Mouse (Mus musculus): ENCODE data around the gene Gtpbp1. TPM values are rescaled to one million over a fixed set of nuclear protein-coding genes. Genes with fewer than 3 reads are reported as not detected.

The Gtpbp1 gene
- total and polyA plus RNA-seq, 2 experiments from 2014 or later: 47.6 to 78.1 TPM

- peak overlapping the region; percentile 84 for H3K9ac ChIP-seq
- peak overlapping the region; percentile 98 for H3K4me2 ChIP-seq (ENCODE audit: low read depth)
- H3K4me1 ChIP-seq (ENCODE audit: insufficient read depth): peaks cover 15% of the 10 kb centered on the region; the same call in 1 of the 2 replicates
- ATAC-seq (no peak; the same call in 1 of the 2 replicates), DNase-seq (no peak)
- H3K4me3 ChIP-seq (ENCODE audit: low read depth, low read length): peak overlapping the region; percentile 91
- no peaks in the 10 kb centered on the region for H3K9me3 ChIP-seq (ENCODE audit: low read length)
- TF ChIP-seq CTCF (IDR thresholded peaks at IDR 0.05; ENCODE audit: low read depth): no peak
- H3K27me3 ChIP-seq (ENCODE audit: insufficient read depth, low read length): no peaks in the 10 kb centered on the region
- no peaks in the 10 kb centered on the region for H3K36me3 ChIP-seq (ENCODE audit: insufficient read depth)
- H3K27ac ChIP-seq (ENCODE audit: low read depth, low read length): peak overlapping the region; percentile 89
- under 1% methylated on average over 44 of the region's 53 CpGs for WGBS
Measured at GRCm38 (mm10) chr15:79691023-79691508, 421 bp downstream of the Gtpbp1 start.

GRCm38 (mm10) chr15:79692334-79692733 lies 1.7 kb downstream of the Gtpbp1 start:
- no peak overlapping the region for H3K4me2 ChIP-seq (ENCODE audit: low read depth)
- no peak overlapping the region for H3K4me3 ChIP-seq (ENCODE audit: low read depth, low read length)
- H3K36me3 ChIP-seq (ENCODE audit: insufficient read depth): no peaks in the 10 kb centered on the region
- no peak for TF ChIP-seq CTCF (IDR thresholded peaks at IDR 0.05; ENCODE audit: low read depth)
- H3K9me3 ChIP-seq (ENCODE audit: low read length): no peaks in the 10 kb centered on the region
- peaks cover 10% of the 10 kb centered on the region; the same call in 1 of the 2 replicates for H3K4me1 ChIP-seq (ENCODE audit: insufficient read depth)
- H3K27ac ChIP-seq (ENCODE audit: low read depth, low read length): no peak overlapping the region
- WGBS: 69% methylated on average over 5 of the region's 5 CpGs
- no peak overlapping the region for H3K9ac ChIP-seq
- ATAC-seq: no peak
- no peaks in the 10 kb centered on the region for H3K27me3 ChIP-seq (ENCODE audit: insufficient read depth, low read length)
- DNase-seq: no peak

- no peak overlapping the region for H3K9ac ChIP-seq
- no peak overlapping the region for H3K4me2 ChIP-seq (ENCODE audit: low read depth)
- H3K4me1 ChIP-seq (ENCODE audit: insufficient read depth): peaks cover 10% of the 10 kb centered on the region; the same call in 1 of the 2 replicates
- DNase-seq (no peak), ATAC-seq (no peak)
- H3K4me3 ChIP-seq (ENCODE audit: low read depth, low read length): no peak overlapping the region
- no peak for TF ChIP-seq CTCF (IDR thresholded peaks at IDR 0.05; ENCODE audit: low read depth)
- no peak overlapping the region for H3K27ac ChIP-seq (ENCODE audit: low read depth, low read length)
- whole genome bisulfite sequencing: 89% methylated on average over 11 of the region's 11 CpGs
- H3K9me3 ChIP-seq (ENCODE audit: low read length): no peaks in the 10 kb centered on the region
- H3K36me3 ChIP-seq (ENCODE audit: insufficient read depth): no peaks in the 10 kb centered on the region
- H3K27me3 ChIP-seq (ENCODE audit: insufficient read depth, low read length): no peaks in the 10 kb centered on the region
Measured at GRCm38 (mm10) chr15:79693740-79694139, 3.1 kb downstream of the Gtpbp1 start.

- H3K9me3 ChIP-seq (ENCODE audit: low read length): no peaks in the 10 kb centered on the region
- DNase-seq (no peak), ATAC-seq (no peak)
- no peaks in the 10 kb centered on the region for H3K36me3 ChIP-seq (ENCODE audit: insufficient read depth)
- TF ChIP-seq CTCF (IDR thresholded peaks at IDR 0.05; ENCODE audit: low read depth): no peak
- no peaks in the 10 kb centered on the region for H3K27me3 ChIP-seq (ENCODE audit: insufficient read depth, low read length)
- no peak overlapping the region for H3K4me2 ChIP-seq (ENCODE audit: low read depth)
- peaks cover 10% of the 10 kb centered on the region; the same call in 1 of the 2 replicates for H3K4me1 ChIP-seq (ENCODE audit: insufficient read depth)
- no peak overlapping the region for H3K27ac ChIP-seq (ENCODE audit: low read depth, low read length)
- WGBS: 95% methylated on average over 4 of the region's 4 CpGs
- no peak overlapping the region for H3K4me3 ChIP-seq (ENCODE audit: low read depth, low read length)
- no peak overlapping the region for H3K9ac ChIP-seq
Measured at GRCm38 (mm10) chr15:79694512-79694911, 3.9 kb downstream of the Gtpbp1 start.

GRCm38 (mm10) chr15:79695516-79695915 lies 4.9 kb downstream of the Gtpbp1 start:
- Histone ChIP-seq H3K9ac (no peak overlapping the region), H3K9me3 (ENCODE audit: low read length) (no peaks in the 10 kb centered on the region), H3K27me3 (ENCODE audit: insufficient read depth, low read length) (no peaks in the 10 kb centered on the region), H3K4me1 (ENCODE audit: insufficient read depth) (0 out of 2 replicates have a peak, but pooled peaks cover 10% of the 10 kb centered on the region), H3K27ac (ENCODE audit: low read depth, low read length) (no peak overlapping the region), H3K36me3 (ENCODE audit: insufficient read depth) (no peaks in the 10 kb centered on the region), H3K4me3 (ENCODE audit: low read depth, low read length) (no peak overlapping the region), H3K4me2 (ENCODE audit: low read depth) (no peak overlapping the region)
- no peak for TF ChIP-seq CTCF (IDR thresholded peaks at IDR 0.05; ENCODE audit: low read depth)
- ATAC-seq: no peak
- 83% methylated on average over 3 of the region's 3 CpGs for WGBS
- no peak for DNase-seq

GRCm38 (mm10) chr15:79696508-79696907 lies 5.9 kb downstream of the Gtpbp1 start:
- H3K4me2 ChIP-seq (ENCODE audit: low read depth): no peak overlapping the region
- 0 out of 2 replicates have a peak, but pooled peaks cover 8% of the 10 kb centered on the region for H3K4me1 ChIP-seq (ENCODE audit: insufficient read depth)
- ATAC-seq (no peak), DNase-seq (no peak)
- H3K9ac ChIP-seq: no peak overlapping the region
- H3K4me3 ChIP-seq (ENCODE audit: low read depth, low read length): no peak overlapping the region
- no peaks in the 10 kb centered on the region for H3K27me3 ChIP-seq (ENCODE audit: insufficient read depth, low read length)
- TF ChIP-seq CTCF (IDR thresholded peaks at IDR 0.05; ENCODE audit: low read depth): no peak
- no peaks in the 10 kb centered on the region for H3K9me3 ChIP-seq (ENCODE audit: low read length)
- H3K27ac ChIP-seq (ENCODE audit: low read depth, low read length): no peak overlapping the region
- H3K36me3 ChIP-seq (ENCODE audit: insufficient read depth): no peaks in the 10 kb centered on the region
- WGBS: 88% methylated on average over 2 of the region's 2 CpGs

GRCm38 (mm10) chr15:79697011-79697410 lies 6.4 kb downstream of the Gtpbp1 start:
- peak; percentile 53 for ATAC-seq
- Histone ChIP-seq H3K27me3 (ENCODE audit: insufficient read depth, low read length) (no peaks in the 10 kb centered on the region), H3K27ac (ENCODE audit: low read depth, low read length) (peak overlapping the region; percentile 29; the same call in 1 of the 2 replicates), H3K4me3 (ENCODE audit: low read depth, low read length) (no peak overlapping the region), H3K4me1 (ENCODE audit: insufficient read depth) (0 out of 2 replicates have a peak, but pooled peaks cover 5% of the 10 kb centered on the region), H3K9me3 (ENCODE audit: low read length) (no peaks in the 10 kb centered on the region), H3K36me3 (ENCODE audit: insufficient read depth) (no peaks in the 10 kb centered on the region), H3K9ac (no peak overlapping the region), H3K4me2 (ENCODE audit: low read depth) (no peak overlapping the region)
- no peak for DNase-seq
- WGBS: 46% methylated on average over 6 of the region's 6 CpGs
- no peak for TF ChIP-seq CTCF (IDR thresholded peaks at IDR 0.05; ENCODE audit: low read depth)

All from forebrain, postnatal 0 days (tissue).